Mouse (Mus musculus): ENCODE data around the gene Il12a.

- no peak for TF ChIP-seq POLR2A (IDR thresholded peaks at IDR 0.05; ENCODE audit: insufficient read length, low read depth)
- no peak for TF ChIP-seq MYOG (IDR thresholded peaks at IDR 0.05; ENCODE audit: control insufficient read depth in 1 of 3, insufficient read depth in 1 of 3, insufficient read length in 2 of 3, low read depth in 2 of 3)
- no peak for TF ChIP-seq MAX (IDR thresholded peaks at IDR 0.05; ENCODE audit: low read depth)
- TF ChIP-seq E2F4 (IDR thresholded peaks at IDR 0.05; ENCODE audit: insufficient read depth): no peak
- no peak for TF ChIP-seq USF1 (IDR thresholded peaks at IDR 0.05; ENCODE audit: low read depth)
- TF ChIP-seq MYOD1 (IDR thresholded peaks at IDR 0.05; ENCODE audit: control insufficient read depth in 1 of 3, insufficient read length in 2 of 3, low read depth in 2 of 3): no peak
Observed at GRCm38 (mm10) chr3:68659996-68660395, 30.4 kb upstream of the Il12a start.
